Mouse (Mus musculus): ENCODE measurements around the gene Card9. TPM values are rescaled to one million over a fixed set of nuclear protein-coding genes. Genes with fewer than 3 reads are reported as not detected.

Gene Card9
- 1.4 and 2.3 TPM in 2 replicates for polyA plus RNA-seq (2015; fragmentation: Nextera tagmentation; extraction: Ambion mirVana)

GRCm38 (mm10) chr2:26360772-26361171, at the start of gene Card9:
Gene Card9, minus strand, starts transcription at chr2:26360918.
- H3K9ac ChIP-seq (replicated peaks) = no peak within 1 kb of the TSS
- ATAC-seq = no peak
- no peak within 1 kb of the TSS for H3K27ac ChIP-seq
- WGBS = 51% methylated on average over 3 of the region's 3 CpGs
- H3K9me3 ChIP-seq = no peaks in the 10 kb centered on the region
- H3K4me3 ChIP-seq (replicated peaks) = no peak within 1 kb of the TSS
- H3K36me3 ChIP-seq = peaks cover 33% of the 10 kb centered on the region
- no peaks in the 10 kb centered on the region for H3K27me3 ChIP-seq
- no peaks in the 10 kb centered on the region for H3K4me1 ChIP-seq (replicated peaks)
- no peak within 1 kb of the TSS for H3K4me2 ChIP-seq (replicated peaks)

GRCm38 (mm10) chr2:26410091-26410490, 49.4 kb upstream of the Card9 start:
- peaks cover 45% of the 10 kb centered on the region for H3K36me3 ChIP-seq
- no peak for ATAC-seq
- no peak overlapping the region for H3K9ac ChIP-seq (replicated peaks)
- no peak overlapping the region for H3K4me3 ChIP-seq (replicated peaks)
- WGBS = 74% methylated on average over 5 of the region's 5 CpGs
- no peak overlapping the region for H3K27ac ChIP-seq
- no peaks in the 10 kb centered on the region for H3K27me3 ChIP-seq
- H3K4me2 ChIP-seq (replicated peaks) = no peak overlapping the region
- H3K4me1 ChIP-seq (replicated peaks) = peaks cover 38% of the 10 kb centered on the region
- H3K9me3 ChIP-seq = no peaks in the 10 kb centered on the region

DNA sequence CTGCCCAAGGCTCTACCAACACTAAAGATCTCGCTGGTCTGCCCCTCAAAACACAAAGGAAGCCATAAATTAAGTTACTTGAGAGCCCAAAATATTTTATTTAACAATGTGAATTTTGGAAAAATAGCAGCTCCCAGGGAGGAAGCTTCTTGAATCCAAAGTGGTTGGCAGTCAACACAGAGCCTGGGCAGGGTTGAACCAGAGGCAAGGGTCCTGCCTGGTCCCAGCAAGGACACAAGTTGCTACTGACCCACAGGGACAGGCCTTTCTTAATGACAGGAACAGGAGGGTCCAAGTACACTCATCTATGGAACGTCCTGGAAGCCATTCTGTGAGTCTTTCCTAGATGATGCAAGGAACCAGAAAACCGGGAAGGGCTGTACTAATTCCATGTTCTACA, 48.6 kb upstream of the Card9 start:
- H3K27ac ChIP-seq = no peak overlapping the region
- peaks cover 44% of the 10 kb centered on the region for H3K4me1 ChIP-seq (replicated peaks)
- peaks cover 39% of the 10 kb centered on the region for H3K36me3 ChIP-seq
- H3K4me2 ChIP-seq (replicated peaks) = peak overlapping the region; percentile 93
- 61% methylated on average over 3 of the region's 3 CpGs for WGBS
- no peaks in the 10 kb centered on the region for H3K27me3 ChIP-seq
- no peaks in the 10 kb centered on the region for H3K9me3 ChIP-seq
- H3K9ac ChIP-seq (replicated peaks) = peak overlapping the region; percentile 96
- peak overlapping the region; percentile 97 for H3K4me3 ChIP-seq (replicated peaks)
- ATAC-seq = peak; percentile 40

- peaks cover 44% of the 10 kb centered on the region for H3K4me1 ChIP-seq (replicated peaks)
- peak within 1 kb of the TSS; percentile 97 for H3K4me3 ChIP-seq (replicated peaks)
- H3K9me3 ChIP-seq = no peaks in the 10 kb centered on the region
- H3K27me3 ChIP-seq = no peaks in the 10 kb centered on the region
- H3K27ac ChIP-seq = peak within 1 kb of the TSS; percentile 81
- peaks cover 32% of the 10 kb centered on the region for H3K36me3 ChIP-seq
- WGBS = under 1% methylated on average over 57 of the region's 57 CpGs
- H3K9ac ChIP-seq (replicated peaks) = peak within 1 kb of the TSS; percentile 96
- peak; percentile 96 for ATAC-seq
- H3K4me2 ChIP-seq (replicated peaks) = peak within 1 kb of the TSS; percentile 93
These were observed 48.0 kb upstream of the Card9 start, which contains the start of gene Inpp5e for GRCm38 (mm10) chr2:26408515-26409356. Gene Inpp5e, minus strand, starts transcription at chr2:26409203.

GRCm38 (mm10) chr2:26403306-26403705, 42.6 kb upstream of the Card9 start:
- H3K9ac ChIP-seq (replicated peaks) = no peak overlapping the region
- no peak overlapping the region for H3K4me2 ChIP-seq (replicated peaks)
- H3K27me3 ChIP-seq = no peaks in the 10 kb centered on the region
- H3K4me3 ChIP-seq (replicated peaks) = no peak overlapping the region
- H3K4me1 ChIP-seq (replicated peaks) = peaks cover 38% of the 10 kb centered on the region
- no peaks in the 10 kb centered on the region for H3K9me3 ChIP-seq
- WGBS = 84% methylated on average over 8 of the region's 8 CpGs
- no peak for ATAC-seq
- H3K36me3 ChIP-seq = peaks cover 46% of the 10 kb centered on the region
- no peak overlapping the region for H3K27ac ChIP-seq

DNA sequence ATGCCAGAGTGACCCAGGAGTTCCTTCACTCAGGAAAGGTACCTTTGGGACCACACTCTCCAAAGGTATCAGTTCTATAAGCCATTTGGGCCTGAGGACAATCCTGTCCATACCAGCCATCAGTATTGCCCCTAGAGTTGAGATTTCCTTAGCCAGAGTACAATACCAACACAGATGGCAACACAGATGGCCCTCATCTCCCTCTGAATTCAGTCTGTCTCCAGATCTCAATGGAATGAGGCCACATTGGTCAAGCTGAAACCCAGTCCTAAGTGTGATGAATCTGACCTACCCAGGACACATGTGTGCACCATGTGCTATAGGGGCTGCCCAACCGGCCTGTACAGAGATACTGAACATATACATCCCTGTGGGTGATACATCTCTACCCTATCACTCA, 41.5 kb upstream of the Card9 start:
- Histone ChIP-seq H3K36me3 (peaks cover 55% of the 10 kb centered on the region), H3K4me3 (replicated peaks) (no peak overlapping the region), H3K4me2 (replicated peaks) (no peak overlapping the region), H3K4me1 (replicated peaks) (peaks cover 28% of the 10 kb centered on the region), H3K9me3 (no peaks in the 10 kb centered on the region), H3K9ac (replicated peaks) (no peak overlapping the region), H3K27ac (no peak overlapping the region), H3K27me3 (no peaks in the 10 kb centered on the region)
- 88% methylated on average over 1 of the region's 1 CpGs for WGBS
- ATAC-seq = no peak

GRCm38 (mm10) chr2:26401023-26401422, 40.3 kb upstream of the Card9 start:
- Histone ChIP-seq H3K9ac (replicated peaks) (no peak overlapping the region), H3K4me3 (replicated peaks) (no peak overlapping the region), H3K4me2 (replicated peaks) (no peak overlapping the region), H3K4me1 (replicated peaks) (peaks cover 15% of the 10 kb centered on the region), H3K27me3 (no peaks in the 10 kb centered on the region), H3K27ac (no peak overlapping the region), H3K36me3 (peaks cover 68% of the 10 kb centered on the region), H3K9me3 (no peaks in the 10 kb centered on the region)
- WGBS = 95% methylated on average over 4 of the region's 4 CpGs
- no peak for ATAC-seq

- Histone ChIP-seq H3K36me3 (peaks cover 75% of the 10 kb centered on the region), H3K9me3 (no peaks in the 10 kb centered on the region), H3K4me2 (replicated peaks) (no peak overlapping the region), H3K4me3 (replicated peaks) (no peak overlapping the region), H3K9ac (replicated peaks) (no peak overlapping the region), H3K27ac (no peak overlapping the region), H3K4me1 (replicated peaks) (peaks cover 8% of the 10 kb centered on the region), H3K27me3 (no peaks in the 10 kb centered on the region)
- no peak for ATAC-seq
- WGBS = 93% methylated on average over 5 of the region's 5 CpGs
These were observed 39.6 kb upstream of the Card9 start for GRCm38 (mm10) chr2:26400296-26400695.

- ATAC-seq = no peak
- peaks cover 1% of the 10 kb centered on the region for H3K4me1 ChIP-seq (replicated peaks)
- no peak overlapping the region for H3K4me2 ChIP-seq (replicated peaks)
- H3K9ac ChIP-seq (replicated peaks) = no peak overlapping the region
- no peaks in the 10 kb centered on the region for H3K9me3 ChIP-seq
- no peak overlapping the region for H3K4me3 ChIP-seq (replicated peaks)
- peaks cover 82% of the 10 kb centered on the region for H3K36me3 ChIP-seq
- no peaks in the 10 kb centered on the region for H3K27me3 ChIP-seq
- WGBS = 90% methylated on average over 5 of the region's 5 CpGs
- H3K27ac ChIP-seq = no peak overlapping the region
These were observed 38.9 kb upstream of the Card9 start for GRCm38 (mm10) chr2:26399647-26400046.

DNA sequence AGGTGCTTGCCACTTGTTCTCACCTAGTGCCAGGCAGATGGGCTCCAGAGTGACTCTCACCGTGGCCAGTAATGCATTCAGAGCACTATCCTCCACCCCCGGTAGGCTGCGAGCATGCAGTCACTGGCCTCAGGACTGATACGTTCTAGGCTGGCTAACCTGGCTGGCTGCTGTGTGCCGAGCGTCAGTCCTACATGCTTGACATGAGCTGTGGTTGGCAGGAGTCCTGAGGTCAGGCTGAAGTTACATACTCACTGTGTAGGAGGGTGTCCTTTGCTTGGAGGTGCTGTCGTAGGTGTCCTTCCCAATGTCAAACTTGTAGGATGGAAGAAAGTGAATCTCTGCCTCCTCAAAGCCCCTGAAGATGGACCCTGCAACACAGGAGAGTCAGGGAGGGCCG, 38.3 kb upstream of the Card9 start:
- 92% methylated on average over 8 of the region's 8 CpGs for WGBS
- Histone ChIP-seq H3K27ac (no peak overlapping the region), H3K27me3 (no peaks in the 10 kb centered on the region), H3K4me1 (replicated peaks) (no peaks in the 10 kb centered on the region), H3K4me2 (replicated peaks) (no peak overlapping the region), H3K9me3 (no peaks in the 10 kb centered on the region), H3K4me3 (replicated peaks) (no peak overlapping the region), H3K36me3 (peaks cover 88% of the 10 kb centered on the region), H3K9ac (replicated peaks) (no peak overlapping the region)
- ATAC-seq = no peak

DNA sequence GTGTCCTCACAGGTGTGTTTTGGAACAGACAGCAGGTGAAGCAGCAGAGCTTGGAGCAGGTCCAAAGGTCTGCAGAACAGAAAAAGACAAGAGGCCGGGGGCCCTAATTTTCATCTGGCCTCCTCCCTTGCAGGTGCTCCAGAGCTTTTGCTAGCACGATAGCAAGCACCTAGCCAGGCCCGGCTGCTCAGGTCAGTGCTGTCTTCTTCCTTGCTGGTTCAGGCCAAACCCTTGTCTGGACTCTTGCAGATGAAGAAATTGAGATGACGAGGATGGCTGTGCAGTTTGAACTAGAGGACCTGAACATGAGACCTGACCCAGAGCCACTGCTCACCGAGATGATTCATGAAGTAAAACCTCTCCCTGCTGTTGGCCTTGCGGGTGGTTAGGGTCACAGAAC, 30.9 kb upstream of the Card9 start:
- no peak overlapping the region for H3K4me2 ChIP-seq (replicated peaks)
- H3K27ac ChIP-seq = no peak overlapping the region
- H3K36me3 ChIP-seq = peaks cover 75% of the 10 kb centered on the region
- no peaks in the 10 kb centered on the region for H3K9me3 ChIP-seq
- no peak for ATAC-seq
- WGBS = 92% methylated on average over 6 of the region's 6 CpGs
- no peak overlapping the region for H3K9ac ChIP-seq (replicated peaks)
- H3K4me1 ChIP-seq (replicated peaks) = peaks cover 24% of the 10 kb centered on the region
- no peaks in the 10 kb centered on the region for H3K27me3 ChIP-seq
- H3K4me3 ChIP-seq (replicated peaks) = no peak overlapping the region

DNA sequence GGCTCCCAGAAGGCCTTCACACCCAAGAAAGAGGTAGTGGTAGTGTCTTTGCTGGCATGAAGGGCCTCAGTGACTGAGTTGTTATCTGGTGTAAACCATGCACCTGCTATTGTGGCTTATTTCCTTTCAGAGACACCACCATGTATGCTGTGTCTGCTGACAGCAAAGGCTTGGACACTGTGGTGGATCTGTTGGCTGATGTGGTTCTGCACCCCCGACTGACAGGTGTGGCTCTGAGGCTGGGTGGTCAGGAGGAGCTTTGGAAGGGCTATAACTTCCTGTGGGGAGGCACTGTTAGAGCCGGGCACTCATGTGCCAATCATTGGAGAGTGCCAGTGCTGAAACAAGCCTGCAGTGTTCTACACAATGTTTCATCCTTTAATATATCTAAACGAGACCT, 30.2 kb upstream of the Card9 start:
- Histone ChIP-seq H3K9ac (replicated peaks) (no peak overlapping the region), H3K4me3 (replicated peaks) (no peak overlapping the region), H3K36me3 (peaks cover 75% of the 10 kb centered on the region), H3K27ac (no peak overlapping the region), H3K27me3 (no peaks in the 10 kb centered on the region), H3K4me1 (replicated peaks) (peaks cover 24% of the 10 kb centered on the region), H3K4me2 (replicated peaks) (no peak overlapping the region), H3K9me3 (no peaks in the 10 kb centered on the region)
- WGBS = 92% methylated on average over 3 of the region's 3 CpGs
- ATAC-seq = no peak

Data from midbrain, embryonic 13.5 days (tissue).